Mouse (Mus musculus) embryo, embryonic 10.5 days (tissue): ENCODE data around the gene Dnal4.
"Not testable (repeated sequence)": the region's sequence is repeated elsewhere in the genome, so short reads cannot be mapped to it uniquely, and the experiment has no call there.

Experiments
- DNase-seq: peaks from one replicate; pipeline ENCODE4 v3.0.0-alpha.2; 2015; ENCODE audit warnings: low spot score

The Dnal4 gene

GRCm38 (mm10) chr15:79777749-79778148, at the start of gene Dnal4:
Gene Dnal4, minus strand, starts transcription at chr15:79777849.
- DNase-seq = no peak

- DNase-seq = no peak
Measured at GRCm38 (mm10) chr15:79827061-79827777, 49.6 kb upstream of the Dnal4 start.

- DNase-seq = no peak
Measured at GRCm38 (mm10) chr15:79826221-79826935, 48.7 kb upstream of the Dnal4 start.

GRCm38 (mm10) chr15:79825146-79825825, 47.6 kb upstream of the Dnal4 start:
- DNase-seq = peak; percentile 55

GRCm38 (mm10) chr15:79823588-79824280, 46.1 kb upstream of the Dnal4 start:
- no peak for DNase-seq

GRCm38 (mm10) chr15:79822265-79823199, 44.9 kb upstream of the Dnal4 start:
- DNase-seq = no peak

- no peak for DNase-seq
Measured at GRCm38 (mm10) chr15:79818325-79818724, 40.7 kb upstream of the Dnal4 start.

GRCm38 (mm10) chr15:79813666-79814258, 36.1 kb upstream of the Dnal4 start:
- no peak for DNase-seq

GRCm38 (mm10) chr15:79812840-79813239, 35.2 kb upstream of the Dnal4 start:
- DNase-seq = not testable (repeated sequence)

- DNase-seq = no peak
Measured at GRCm38 (mm10) chr15:79810997-79811396, 33.3 kb upstream of the Dnal4 start.

- no peak for DNase-seq
Measured at GRCm38 (mm10) chr15:79810061-79810460, 32.4 kb upstream of the Dnal4 start.

GRCm38 (mm10) chr15:79808658-79809057, 31.0 kb upstream of the Dnal4 start:
- DNase-seq = no peak

GRCm38 (mm10) chr15:79808114-79808513, 30.5 kb upstream of the Dnal4 start:
- DNase-seq = peak; percentile 73

GRCm38 (mm10) chr15:79807050-79807449, 29.4 kb upstream of the Dnal4 start:
- DNase-seq = no peak

- no peak for DNase-seq
Measured at GRCm38 (mm10) chr15:79805246-79805645, 27.6 kb upstream of the Dnal4 start.

- DNase-seq = peak; percentile 68
Measured at GRCm38 (mm10) chr15:79804352-79805071, 26.9 kb upstream of the Dnal4 start, which contains the start of gene Nptxr. Gene Nptxr, minus strand, starts transcription at chr15:79804766.

GRCm38 (mm10) chr15:79803533-79804351, 26.1 kb upstream of the Dnal4 start:
- DNase-seq = no peak

GRCm38 (mm10) chr15:79802304-79802703, 24.7 kb upstream of the Dnal4 start:
- DNase-seq = no peak

GRCm38 (mm10) chr15:79801646-79802045, 24.0 kb upstream of the Dnal4 start:
- DNase-seq = no peak
